Mouse (Mus musculus): ENCODE data around the gene Syde1. TPM values are rescaled to one million over a fixed set of nuclear protein-coding genes. Genes with fewer than 3 reads are reported as not detected.

Gene Syde1
- polyA plus RNA-seq, 1 experiment: 32.1 TPM

- no peaks in the 10 kb centered on the region for H3K27me3 ChIP-seq (ENCODE audit: control insufficient read depth, insufficient read depth, insufficient read length)
- H3K79me2 ChIP-seq (ENCODE audit: control insufficient read depth, insufficient read depth): peaks cover 19% of the 10 kb centered on the region
- TF ChIP-seq POLR2AphosphoS2 (IDR thresholded peaks at IDR 0.05; ENCODE audit: insufficient read length, low read depth) (no peak), MAX (IDR thresholded peaks at IDR 0.05; ENCODE audit: low read depth) (no peak)
- no peak overlapping the region for H3ac ChIP-seq (ENCODE audit: control insufficient read depth, insufficient read length)
- H3K36me3 ChIP-seq (ENCODE audit: control insufficient read depth, insufficient read depth): peaks cover 30% of the 10 kb centered on the region
- peak overlapping the region; percentile 92 for H3K4me3 ChIP-seq
- H3K4me2 ChIP-seq (ENCODE audit: low read depth): peak overlapping the region; percentile 69
Measured at GRCm38 (mm10) chr10:78589901-78590300, 1.9 kb downstream of the Syde1 start.

GRCm38 (mm10) chr10:78589291-78589690 is 2.5 kb downstream of the Syde1 start:
- Histone ChIP-seq H3K4me2 (ENCODE audit: low read depth) (no peak overlapping the region), H3K36me3 (ENCODE audit: control insufficient read depth, insufficient read depth) (peaks cover 36% of the 10 kb centered on the region), H3K27me3 (ENCODE audit: control insufficient read depth, insufficient read depth, insufficient read length) (no peaks in the 10 kb centered on the region), H3K4me3 (no peak overlapping the region), H3ac (ENCODE audit: control insufficient read depth, insufficient read length) (no peak overlapping the region), H3K79me2 (ENCODE audit: control insufficient read depth, insufficient read depth) (peaks cover 19% of the 10 kb centered on the region)
- TF ChIP-seq POLR2AphosphoS2 (IDR thresholded peaks at IDR 0.05; ENCODE audit: insufficient read length, low read depth) (no peak), POLR2A (IDR thresholded peaks at IDR 0.05; ENCODE audit: insufficient read length, low read depth) (no peak), TCF12 (IDR thresholded peaks at IDR 0.05; ENCODE audit: insufficient read depth, poor library complexity, severe bottlenecking) (no peak), MYOG (IDR thresholded peaks at IDR 0.05; ENCODE audit: control insufficient read depth in 1 of 3, insufficient read depth in 1 of 3, insufficient read length in 2 of 3, low read depth in 2 of 3) (no peak)

- H3K27me3 ChIP-seq (ENCODE audit: control insufficient read depth, insufficient read depth, insufficient read length): no peaks in the 10 kb centered on the region
- H3K4me3 ChIP-seq: no peak overlapping the region
- no peak for TF ChIP-seq USF1 (IDR thresholded peaks at IDR 0.05; ENCODE audit: low read depth)
- no peak for TF ChIP-seq E2F4 (IDR thresholded peaks at IDR 0.05; ENCODE audit: insufficient read depth)
- no peak for TF ChIP-seq POLR2A (IDR thresholded peaks at IDR 0.05; ENCODE audit: insufficient read length, low read depth)
- no peak for TF ChIP-seq TCF3 (IDR thresholded peaks at IDR 0.05; ENCODE audit: insufficient read length, low read depth)
- no peak for TF ChIP-seq MYOD1 (IDR thresholded peaks at IDR 0.05; ENCODE audit: control insufficient read depth in 1 of 3, insufficient read length in 2 of 3, low read depth in 2 of 3)
- no peak for TF ChIP-seq POLR2AphosphoS2 (IDR thresholded peaks at IDR 0.05; ENCODE audit: insufficient read length, low read depth)
- TF ChIP-seq REST (IDR thresholded peaks at IDR 0.05; ENCODE audit: insufficient read depth, insufficient read length): no peak
- TF ChIP-seq MYOG (IDR thresholded peaks at IDR 0.05; ENCODE audit: control insufficient read depth in 1 of 3, insufficient read depth in 1 of 3, insufficient read length in 2 of 3, low read depth in 2 of 3): no peak
- TF ChIP-seq TCF12 (IDR thresholded peaks at IDR 0.05; ENCODE audit: insufficient read depth, poor library complexity, severe bottlenecking): no peak
- TF ChIP-seq SRF (IDR thresholded peaks at IDR 0.05; ENCODE audit: control insufficient read depth, insufficient read length, low read depth): no peak
- no peak for TF ChIP-seq MAX (IDR thresholded peaks at IDR 0.05; ENCODE audit: low read depth)
- TF ChIP-seq CEBPB (IDR thresholded peaks at IDR 0.05; ENCODE audit: insufficient read depth, poor library complexity, severe bottlenecking): no peak
- H3K36me3 ChIP-seq (ENCODE audit: control insufficient read depth, insufficient read depth): peaks cover 43% of the 10 kb centered on the region
- H3K4me2 ChIP-seq (ENCODE audit: low read depth): no peak overlapping the region
- H3K79me2 ChIP-seq (ENCODE audit: control insufficient read depth, insufficient read depth): peaks cover 13% of the 10 kb centered on the region
- H3ac ChIP-seq (ENCODE audit: control insufficient read depth, insufficient read length): no peak overlapping the region
Measured at GRCm38 (mm10) chr10:78586026-78586425, 5.7 kb downstream of the Syde1 start.

- TF ChIP-seq POLR2AphosphoS2 (IDR thresholded peaks at IDR 0.05; ENCODE audit: insufficient read length, low read depth) (no peak), CEBPB (IDR thresholded peaks at IDR 0.05; ENCODE audit: insufficient read depth, poor library complexity, severe bottlenecking) (no peak)
- Histone ChIP-seq H3K36me3 (ENCODE audit: control insufficient read depth, insufficient read depth) (peaks cover 43% of the 10 kb centered on the region), H3K27me3 (ENCODE audit: control insufficient read depth, insufficient read depth, insufficient read length) (no peaks in the 10 kb centered on the region), H3ac (ENCODE audit: control insufficient read depth, insufficient read length) (no peak overlapping the region), H3K79me2 (ENCODE audit: control insufficient read depth, insufficient read depth) (peaks cover 10% of the 10 kb centered on the region), H3K4me3 (no peak overlapping the region), H3K4me2 (ENCODE audit: low read depth) (no peak overlapping the region)
Measured at GRCm38 (mm10) chr10:78585606-78586005, 6.2 kb downstream of the Syde1 start.

GRCm38 (mm10) chr10:78584996-78585395 is 6.8 kb downstream of the Syde1 start:
- no peaks in the 10 kb centered on the region for H3K27me3 ChIP-seq (ENCODE audit: control insufficient read depth, insufficient read depth, insufficient read length)
- H3K36me3 ChIP-seq (ENCODE audit: control insufficient read depth, insufficient read depth): peaks cover 43% of the 10 kb centered on the region
- no peak overlapping the region for H3K4me2 ChIP-seq (ENCODE audit: low read depth)
- no peak overlapping the region for H3K4me3 ChIP-seq
- no peak overlapping the region for H3ac ChIP-seq (ENCODE audit: control insufficient read depth, insufficient read length)
- TF ChIP-seq USF1 (IDR thresholded peaks at IDR 0.05; ENCODE audit: low read depth) (no peak), TCF3 (IDR thresholded peaks at IDR 0.05; ENCODE audit: insufficient read length, low read depth) (no peak), TCF12 (IDR thresholded peaks at IDR 0.05; ENCODE audit: insufficient read depth, poor library complexity, severe bottlenecking) (no peak), POLR2A (IDR thresholded peaks at IDR 0.05; ENCODE audit: insufficient read length, low read depth) (no peak), MYOD1 (IDR thresholded peaks at IDR 0.05; ENCODE audit: control insufficient read depth in 1 of 3, insufficient read length in 2 of 3, low read depth in 2 of 3) (no peak), REST (IDR thresholded peaks at IDR 0.05; ENCODE audit: insufficient read depth, insufficient read length) (no peak), CEBPB (IDR thresholded peaks at IDR 0.05; ENCODE audit: insufficient read depth, poor library complexity, severe bottlenecking) (no peak), SRF (IDR thresholded peaks at IDR 0.05; ENCODE audit: control insufficient read depth, insufficient read length, low read depth) (no peak), MYOG (IDR thresholded peaks at IDR 0.05; ENCODE audit: control insufficient read depth in 1 of 3, insufficient read depth in 1 of 3, insufficient read length in 2 of 3, low read depth in 2 of 3) (no peak), POLR2AphosphoS2 (IDR thresholded peaks at IDR 0.05; ENCODE audit: insufficient read length, low read depth) (no peak), E2F4 (IDR thresholded peaks at IDR 0.05; ENCODE audit: insufficient read depth) (no peak), MAX (IDR thresholded peaks at IDR 0.05; ENCODE audit: low read depth) (no peak)
- H3K79me2 ChIP-seq (ENCODE audit: control insufficient read depth, insufficient read depth): peaks cover 4% of the 10 kb centered on the region

Data from myocyte (in vitro differentiated cells).